Mouse (Mus musculus) midbrain, embryonic 16.5 days (tissue): Measurements from ENCODE around the gene Arl11. TPM values are rescaled to one million over a fixed set of nuclear protein-coding genes. Genes with fewer than 3 reads are reported as not detected.
A peak's percentile ranks its signal among the peaks of the same experiment; 100 is the strongest.

Experiments
- ATAC-seq: fragments of 200-750 bp; cut with Nextera tagmentation; 2 replicates; pipeline ENCODE4 v1.8.0; 2017; ENCODE audit warnings: moderate TSS enrichment
- H3K27ac ChIP-seq: fragments of 300-500 bp; sonication (generic); 2 replicates; pipeline ENCODE4 v1.5.1; 2014; ENCODE audit warnings: mild to moderate bottlenecking, low read length, mixed read lengths
- H3K27me3 ChIP-seq: fragments of 300-500 bp; sonication (generic); 2 replicates; pipeline ENCODE4 v1.6.1; 2014; ENCODE audit warnings: low read depth, low read length, mixed read lengths; ENCODE audit not compliant: control insufficient read depth, insufficient read depth
- H3K36me3 ChIP-seq: fragments of 300-500 bp; sonication (generic); 2 replicates; pipeline ENCODE4 v1.6.1; 2014; ENCODE audit warnings: mild to moderate bottlenecking, low read length, moderate library complexity, mixed read lengths; ENCODE audit not compliant: control insufficient read depth, insufficient read depth
- H3K4me1 ChIP-seq: fragments of 300-500 bp; sonication (generic); 2 replicates; pipeline ENCODE4 v1.6.1; 2014; ENCODE audit warnings: mild to moderate bottlenecking, low read length, mixed read lengths; ENCODE audit not compliant: control insufficient read depth, insufficient read depth
- H3K4me2 ChIP-seq: fragments of 300-500 bp; sonication (generic); 2 replicates; pipeline ENCODE4 v1.6.1; 2014; ENCODE audit warnings: mild to moderate bottlenecking, low read length, mixed read lengths
- H3K4me3 ChIP-seq: fragments of 300-500 bp; sonication (generic); 2 replicates; pipeline ENCODE4 v1.5.1; 2014; ENCODE audit warnings: low read depth, mild to moderate bottlenecking, low read length, moderate library complexity, mixed read lengths
- H3K9ac ChIP-seq: fragments of 300-500 bp; sonication (generic); 2 replicates; pipeline ENCODE4 v1.6.1; 2014; ENCODE audit warnings: low read depth, low read length, mixed read lengths
- H3K9me3 ChIP-seq: fragments of 300-500 bp; sonication (generic); replicated peaks from 2 replicates; pipeline ENCODE4 v1.6.1; 2014; ENCODE audit warnings: mild to moderate bottlenecking, low read length, mixed read lengths; ENCODE audit not compliant: control insufficient read depth, poor library complexity, severe bottlenecking
- whole genome bisulfite sequencing: fragments of 180-500 bp; shearing (Covaris S2); extraction: QIAGEN DNeasy Blood & Tissue Kit; methylation state at CpG from one replicate; pipeline ENCODE4 v1.1.7; 2014; 5-methylcytosine and 5-hydroxymethylcytosine counted together
- polyA plus RNA-seq: library from polyadenylated mRNA; unstranded; fragments of >200 nt; fragmentation: Nextera tagmentation; extraction: Ambion mirVana; gene quantifications from 2 replicates; pipeline ENCODE4 v1.2.1, GENCODE M21; 2015

Gene Arl11
- polyA plus RNA-seq, result 0.46 and 0.64 TPM in 2 replicates

DNA sequence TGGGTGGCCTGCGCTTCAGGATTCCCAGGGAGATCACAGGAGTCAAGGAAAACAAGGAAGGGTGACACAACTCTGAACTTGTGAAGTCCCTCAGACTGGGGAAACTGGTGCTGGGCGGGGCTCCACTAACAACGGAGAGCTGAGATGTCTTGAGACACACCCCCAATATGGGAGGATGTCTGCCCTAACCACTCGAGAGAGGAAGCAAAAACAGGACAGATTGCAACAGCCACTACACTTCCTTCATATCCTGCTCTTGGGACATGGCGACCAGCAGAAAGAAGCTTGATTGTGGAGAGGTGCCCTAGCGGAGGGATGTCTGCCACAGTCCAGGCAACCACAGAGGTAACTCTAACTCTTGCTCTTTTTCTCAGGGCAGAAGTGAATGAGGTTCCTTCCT, at the start of gene Arl11:
Arl11 (plus strand) TSS at position 161 of the 400 bp plus-strand sequence.
- no peak within 1 kb of the TSS for H3K9ac ChIP-seq
- no peak for ATAC-seq
- no peak within 1 kb of the TSS for H3K4me3 ChIP-seq
- no peaks in the 10 kb centered on the region for H3K36me3 ChIP-seq
- no peaks in the 10 kb centered on the region for H3K9me3 ChIP-seq
- H3K27me3 ChIP-seq, result no peaks in the 10 kb centered on the region
- WGBS, result 72% methylated on average over 6 of the region's 6 CpGs
- no peak within 1 kb of the TSS for H3K4me2 ChIP-seq
- H3K27ac ChIP-seq, result no peak within 1 kb of the TSS
- H3K4me1 ChIP-seq, result no peaks in the 10 kb centered on the region

DNA sequence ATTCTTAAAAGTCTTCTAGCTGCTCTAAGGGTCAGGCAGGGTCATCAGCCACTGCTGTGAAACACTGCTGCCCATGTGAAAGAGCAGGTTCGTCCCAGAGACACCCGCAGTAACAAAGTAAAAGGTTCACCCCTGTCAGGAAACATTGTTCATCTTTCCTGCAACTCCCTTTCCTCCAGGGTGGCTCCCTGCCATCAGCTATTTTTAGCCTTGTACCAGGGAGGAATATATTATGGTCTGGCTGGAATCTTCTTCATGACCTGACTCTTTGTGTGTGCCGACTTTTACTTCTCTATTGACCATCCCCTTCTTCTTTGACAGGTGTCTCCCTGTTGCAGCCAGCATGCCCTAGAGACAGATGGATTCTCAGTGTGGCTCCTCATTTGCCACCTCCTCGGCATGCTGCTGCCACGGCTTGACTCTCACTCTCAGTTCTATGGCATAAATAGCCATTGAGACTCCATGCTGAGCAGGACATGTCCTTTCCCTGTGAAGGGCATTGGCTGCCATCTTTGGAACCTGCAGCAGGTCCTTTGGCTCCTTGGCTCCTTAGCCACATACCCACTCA, 41.6 kb upstream of the Arl11 start:
- ATAC-seq, result no peak
- Histone ChIP-seq H3K36me3 (no peaks in the 10 kb centered on the region), H3K27ac (no peak overlapping the region), H3K4me1 (no peaks in the 10 kb centered on the region), H3K9me3 (no peaks in the 10 kb centered on the region), H3K4me3 (no peak overlapping the region), H3K9ac (no peak overlapping the region), H3K4me2 (no peak overlapping the region), H3K27me3 (no peaks in the 10 kb centered on the region)
- 63% methylated on average over 5 of the region's 5 CpGs for WGBS

DNA sequence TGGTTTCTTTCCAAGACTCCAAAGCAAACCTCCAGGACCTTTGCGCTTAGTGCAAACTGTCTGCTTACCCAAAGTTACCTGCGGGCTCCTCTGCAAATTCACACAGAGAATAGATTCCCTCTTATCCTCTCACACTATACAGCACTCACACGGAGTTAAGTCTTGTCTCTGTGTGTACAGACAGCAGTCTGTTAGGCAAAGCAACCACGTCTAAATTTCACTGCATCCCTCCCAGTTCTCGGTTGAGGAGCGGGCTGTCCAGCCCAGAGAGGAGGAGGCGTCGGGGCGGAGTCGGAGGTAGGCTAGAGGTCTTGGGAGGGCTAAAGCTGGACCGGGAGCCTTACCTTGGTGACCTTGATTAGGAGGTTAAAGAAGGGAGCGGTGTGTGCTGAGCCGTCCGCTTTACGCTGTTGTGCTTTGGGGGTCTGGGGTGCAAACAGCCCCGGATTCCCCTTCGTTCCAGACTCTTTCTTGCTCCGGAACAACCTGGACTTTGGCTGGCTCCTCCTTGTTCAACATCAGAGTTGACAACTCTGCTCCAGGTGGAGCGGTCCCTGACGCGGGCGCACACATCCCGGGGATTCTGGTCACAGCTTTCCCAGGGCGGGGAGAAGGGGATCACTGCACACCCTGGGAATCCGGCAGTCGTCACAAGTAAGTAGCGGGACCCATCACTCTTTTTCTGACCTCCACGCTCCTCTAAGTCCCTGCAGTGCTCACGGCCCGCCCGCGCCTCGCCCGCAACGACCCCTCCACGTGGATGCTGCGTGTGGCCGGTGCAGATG, 34.9 kb upstream of the Arl11 start:
- no peak overlapping the region for H3K9ac ChIP-seq
- WGBS, result 7% methylated on average over 38 of the region's 38 CpGs
- H3K27ac ChIP-seq, result no peak overlapping the region
- H3K4me2 ChIP-seq, result peak overlapping the region; percentile 57
- peak; percentile 42; the same call in 1 of the 2 replicates for ATAC-seq
- peaks cover 16% of the 10 kb centered on the region for H3K27me3 ChIP-seq
- H3K36me3 ChIP-seq, result no peaks in the 10 kb centered on the region
- H3K9me3 ChIP-seq, result no peaks in the 10 kb centered on the region
- H3K4me1 ChIP-seq, result peaks cover 8% of the 10 kb centered on the region
- H3K4me3 ChIP-seq, result peak overlapping the region; percentile 27

DNA sequence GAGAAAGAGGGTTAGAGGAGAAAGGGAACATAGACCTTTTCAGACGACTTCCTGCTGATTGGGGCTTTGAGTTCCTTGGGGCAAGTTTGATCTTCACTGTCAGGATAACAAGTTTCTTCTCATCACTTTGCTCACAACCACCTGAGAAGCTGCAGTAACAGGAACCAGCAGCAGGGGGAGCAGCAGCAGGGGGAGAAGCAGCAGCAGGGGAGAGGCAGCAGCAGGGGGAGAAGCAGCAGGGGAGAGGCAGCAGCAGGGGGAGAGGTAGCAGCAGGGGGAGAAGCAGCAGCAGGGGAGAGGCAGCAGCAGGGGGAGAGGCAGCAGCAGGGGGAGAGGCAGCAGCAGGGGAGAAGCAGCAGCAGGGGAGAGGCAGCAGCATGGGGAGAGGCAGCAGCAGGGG, 32.3 kb upstream of the Arl11 start:
- Histone ChIP-seq H3K4me1 (peaks cover 8% of the 10 kb centered on the region), H3K9ac (no peak overlapping the region), H3K4me2 (no peak overlapping the region), H3K4me3 (no peak overlapping the region), H3K36me3 (no peaks in the 10 kb centered on the region), H3K27me3 (peaks cover 16% of the 10 kb centered on the region), H3K9me3 (no peaks in the 10 kb centered on the region), H3K27ac (no peak overlapping the region)
- no peak for ATAC-seq
- WGBS, result 62% methylated on average over 1 of the region's 1 CpGs

DNA sequence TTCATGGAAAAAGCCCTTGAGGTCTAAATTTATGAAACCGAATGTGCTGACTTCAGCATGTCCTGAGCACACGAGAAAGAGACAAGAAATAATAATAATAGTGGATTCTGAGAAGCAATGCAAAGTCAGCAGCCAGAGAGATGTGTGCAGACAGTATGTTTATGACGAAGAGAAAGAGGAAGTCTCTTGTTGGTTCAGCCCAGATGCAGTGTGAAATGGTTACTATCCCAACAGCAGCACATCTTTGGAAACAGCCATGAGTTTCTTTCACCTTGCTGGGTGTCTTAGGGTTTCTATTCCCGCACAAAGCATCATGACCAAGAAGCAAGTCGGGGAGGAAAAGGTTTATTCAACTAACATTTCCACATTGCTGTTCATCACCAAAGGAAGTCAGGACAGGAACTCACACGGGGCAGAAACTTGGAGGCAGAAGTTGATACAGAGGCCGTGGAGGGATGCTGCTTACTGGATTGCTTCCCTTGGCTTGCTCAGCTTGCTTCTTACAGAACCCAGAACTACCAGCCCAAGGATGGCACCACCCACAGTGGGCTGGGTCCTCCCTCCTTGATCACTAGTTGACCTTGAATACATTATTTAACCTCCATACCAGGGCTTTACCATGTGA, 30.8 kb upstream of the Arl11 start:
- no peak for ATAC-seq
- WGBS, result 87% methylated on average over 7 of the region's 7 CpGs
- H3K9me3 ChIP-seq, result no peaks in the 10 kb centered on the region
- H3K36me3 ChIP-seq, result no peaks in the 10 kb centered on the region
- no peak overlapping the region for H3K4me2 ChIP-seq
- no peak overlapping the region for H3K4me3 ChIP-seq
- no peak overlapping the region for H3K27ac ChIP-seq
- no peak overlapping the region for H3K9ac ChIP-seq
- H3K27me3 ChIP-seq, result peaks cover 14% of the 10 kb centered on the region
- peaks cover 8% of the 10 kb centered on the region for H3K4me1 ChIP-seq

DNA sequence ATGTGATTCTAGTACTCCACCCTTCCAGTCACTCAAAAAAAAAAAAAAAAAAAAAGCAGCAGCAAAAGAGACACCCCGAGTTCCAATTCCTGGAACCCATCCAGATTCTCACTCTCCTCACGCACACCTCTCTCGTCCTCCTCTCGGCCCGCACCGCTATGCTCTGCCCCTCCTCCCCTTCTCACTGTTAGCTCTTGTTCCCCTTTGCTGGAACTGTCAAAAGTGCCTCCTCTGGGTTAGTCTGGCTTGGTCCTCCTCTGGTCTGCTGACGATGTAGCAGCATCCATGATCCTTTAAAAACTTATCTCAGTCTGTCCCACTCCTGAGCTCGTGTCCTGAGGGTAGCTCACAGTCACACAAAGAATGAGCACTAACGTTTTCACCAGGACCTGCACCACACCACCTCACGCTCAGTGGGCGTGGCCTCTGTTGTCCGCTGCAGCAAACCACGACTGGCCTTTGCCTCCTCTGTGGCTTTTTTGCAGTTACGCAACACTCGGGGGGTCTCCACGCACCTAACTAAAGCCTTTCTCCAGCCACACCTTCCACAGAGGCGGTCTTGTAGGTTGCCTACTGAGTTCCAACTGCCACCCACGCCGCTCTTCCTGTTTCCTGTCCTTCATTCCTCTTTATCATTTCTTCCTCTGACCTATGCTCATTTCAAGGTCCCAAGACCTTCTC, 20.8 kb upstream of the Arl11 start:
- 76% methylated on average over 19 of the region's 19 CpGs for WGBS
- no peak overlapping the region for H3K27ac ChIP-seq
- H3K4me2 ChIP-seq, result no peak overlapping the region
- no peak overlapping the region for H3K9ac ChIP-seq
- no peaks in the 10 kb centered on the region for H3K36me3 ChIP-seq
- no peak overlapping the region for H3K4me3 ChIP-seq
- no peak for ATAC-seq
- H3K4me1 ChIP-seq, result no peaks in the 10 kb centered on the region
- no peaks in the 10 kb centered on the region for H3K27me3 ChIP-seq
- no peaks in the 10 kb centered on the region for H3K9me3 ChIP-seq

DNA sequence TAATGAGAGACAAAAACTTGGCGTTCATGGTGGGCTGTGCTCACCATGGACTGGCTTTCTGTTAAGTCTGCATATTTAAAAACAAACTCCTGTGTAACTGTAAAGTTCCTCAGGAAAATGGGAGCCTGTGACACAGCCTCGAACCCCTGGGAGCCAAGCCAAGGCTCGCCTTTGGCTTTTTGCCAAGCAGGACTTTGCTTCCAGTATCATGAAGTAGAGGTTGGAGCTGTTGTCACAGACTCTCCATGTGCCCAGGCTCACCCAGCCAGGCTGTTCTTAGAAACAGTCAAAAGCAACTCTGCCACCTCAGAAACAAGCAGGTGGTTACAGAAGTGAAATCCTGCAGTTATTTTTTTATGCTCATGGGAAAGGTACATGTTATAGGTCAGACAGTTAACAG, 18.9 kb upstream of the Arl11 start:
- ATAC-seq, result no peak
- WGBS, result 59% methylated on average over 3 of the region's 3 CpGs
- no peaks in the 10 kb centered on the region for H3K9me3 ChIP-seq
- H3K36me3 ChIP-seq, result no peaks in the 10 kb centered on the region
- H3K27ac ChIP-seq, result no peak overlapping the region
- H3K4me2 ChIP-seq, result no peak overlapping the region
- no peak overlapping the region for H3K4me3 ChIP-seq
- H3K27me3 ChIP-seq, result no peaks in the 10 kb centered on the region
- H3K9ac ChIP-seq, result no peak overlapping the region
- no peaks in the 10 kb centered on the region for H3K4me1 ChIP-seq

DNA sequence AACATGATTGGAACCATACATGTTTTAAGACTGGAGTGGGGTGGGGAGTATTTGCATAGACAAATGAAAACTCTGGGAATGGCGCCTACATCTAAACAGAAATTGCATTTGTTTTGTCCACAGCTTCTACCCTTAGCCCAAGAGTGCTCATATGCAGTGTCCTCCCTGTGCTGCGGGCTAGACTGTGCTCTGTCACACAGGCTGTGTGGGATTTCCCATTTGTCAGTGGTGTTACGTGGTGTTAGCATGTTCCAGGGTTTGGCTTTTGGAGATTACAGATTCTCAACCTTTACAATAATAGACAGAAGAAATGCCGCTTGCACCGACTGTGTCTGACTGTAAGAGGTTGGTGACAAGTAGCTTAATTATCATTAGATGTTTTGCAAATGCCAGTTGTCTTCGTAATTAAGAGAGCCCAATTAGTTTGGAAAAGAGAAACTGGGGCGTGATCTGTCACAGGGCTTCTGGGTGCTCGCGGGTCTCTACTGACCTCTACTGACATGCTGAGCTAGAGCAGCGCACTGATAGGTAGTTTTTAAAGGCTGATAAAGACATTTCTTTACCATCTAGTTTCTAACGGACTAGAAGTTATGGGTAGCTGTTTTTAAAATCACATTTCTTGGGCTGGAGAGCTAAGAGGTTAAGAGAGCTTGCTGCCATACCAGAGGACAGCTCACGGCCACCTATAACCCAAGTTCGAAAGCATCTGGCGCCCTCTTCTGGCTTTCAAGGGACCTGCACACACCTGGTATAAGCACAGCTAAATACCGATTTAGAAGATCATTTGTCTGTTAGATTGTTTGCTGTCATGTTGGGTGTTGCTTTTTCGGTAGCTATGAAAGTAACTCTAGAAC, 15.4 kb upstream of the Arl11 start:
- no peaks in the 10 kb centered on the region for H3K36me3 ChIP-seq
- WGBS, result 50% methylated on average over 16 of the region's 16 CpGs
- no peak overlapping the region for H3K27ac ChIP-seq
- H3K9ac ChIP-seq, result no peak overlapping the region
- no peaks in the 10 kb centered on the region for H3K9me3 ChIP-seq
- H3K4me1 ChIP-seq, result no peaks in the 10 kb centered on the region
- 0 out of 2 replicates have a peak, but pooled peaks have one; percentile 25 for ATAC-seq
- no peak overlapping the region for H3K4me3 ChIP-seq
- peak overlapping the region; percentile 14; the same call in 1 of the 2 replicates for H3K4me2 ChIP-seq
- no peaks in the 10 kb centered on the region for H3K27me3 ChIP-seq
